Mouse (Mus musculus) embryonic facial prominence, embryonic 14.5 days (tissue): ENCODE measurements around the gene Wdtc1. TPM values are rescaled to one million over a fixed set of nuclear protein-coding genes. Genes with fewer than 3 reads are reported as not detected.
A peak's percentile ranks its signal among the peaks of the same experiment; 100 is the strongest.

Experiments used
- ATAC-seq: fragments of 200-750 bp; cut with Nextera tagmentation; 2 replicates; pipeline ENCODE4 v1.8.0; 2017; ENCODE audit warnings: low read depth, moderate number of reproducible peaks, moderate TSS enrichment
- DNase-seq: peaks from one replicate; pipeline ENCODE4 v3.0.0-alpha.2; 2015; ENCODE audit warnings: low spot score
- H3K27ac ChIP-seq: fragments of 300-500 bp; sonication (generic); replicated peaks from 2 replicates; pipeline ENCODE4 v1.5.1; 2014; ENCODE audit warnings: low read depth, mild to moderate bottlenecking, low read length, moderate library complexity
- H3K27me3 ChIP-seq: fragments of 300-500 bp; sonication (generic); replicated peaks from 2 replicates; pipeline ENCODE4 v1.6.1; 2014; ENCODE audit warnings: low read length; ENCODE audit not compliant: control insufficient read depth, insufficient read depth
- H3K36me3 ChIP-seq: fragments of 300-500 bp; sonication (generic); 2 replicates; pipeline ENCODE4 v1.6.1; 2014; ENCODE audit warnings: low read length, mixed read lengths; ENCODE audit not compliant: control insufficient read depth, insufficient read depth
- H3K4me1 ChIP-seq: fragments of 300-500 bp; sonication (generic); 2 replicates; pipeline ENCODE4 v1.6.1; 2014; ENCODE audit warnings: antibody characterized with exemption, low read length; ENCODE audit not compliant: control insufficient read depth, insufficient read depth
- H3K4me2 ChIP-seq: fragments of 300-500 bp; sonication (generic); 2 replicates; pipeline ENCODE4 v1.6.1; 2014; ENCODE audit warnings: low read depth, mild to moderate bottlenecking, low read length, moderate library complexity, mixed read lengths
- H3K4me3 ChIP-seq: fragments of 300-500 bp; sonication (generic); 2 replicates; pipeline ENCODE4 v1.5.1; 2014; ENCODE audit warnings: low read depth, mild to moderate bottlenecking, low read length
- H3K9ac ChIP-seq: fragments of 300-500 bp; sonication (generic); 2 replicates; pipeline ENCODE4 v1.6.1; 2014; ENCODE audit warnings: low read depth, mild to moderate bottlenecking, low read length, moderate library complexity, mixed read lengths
- H3K9me3 ChIP-seq: fragments of 300-500 bp; sonication (generic); 2 replicates; pipeline ENCODE4 v1.6.1; 2016; ENCODE audit warnings: low read length; ENCODE audit not compliant: control insufficient read depth
- WGBS: fragments of 180-500 bp; shearing (Covaris S2); extraction: QIAGEN DNeasy Blood & Tissue Kit; methylation state at CpG from one replicate; pipeline ENCODE4 v1.1.7; 2014; 5-methylcytosine and 5-hydroxymethylcytosine counted together
- polyA plus RNA-seq: library from polyadenylated mRNA; unstranded; fragments of >200 nt; fragmentation: Nextera tagmentation; extraction: Ambion mirVana; gene quantifications from 2 replicates; pipeline ENCODE4 v1.2.1, GENCODE M21; 2014

The Wdtc1 gene
- polyA plus RNA-seq, 1 experiment from 2014 or later = 17.4 TPM

- peak; percentile 92 for ATAC-seq
- Histone ChIP-seq H3K9me3 (no peaks in the 10 kb centered on the region), H3K4me2 (peak within 1 kb of the TSS; percentile 72), H3K9ac (peak within 1 kb of the TSS; percentile 83), H3K36me3 (no peaks in the 10 kb centered on the region; the same call in 1 of the 2 replicates), H3K4me3 (peak within 1 kb of the TSS; percentile 74), H3K27me3 (no peaks in the 10 kb centered on the region), H3K4me1 (peaks cover 36% of the 10 kb centered on the region), H3K27ac (peak within 1 kb of the TSS; percentile 87)
- under 1% methylated on average over 59 of the region's 73 CpGs for WGBS
- DNase-seq = peak; percentile 97
Measured at GRCm38 (mm10) chr4:133277104-133278026, 75.9 kb downstream of the Wdtc1 start, which contains the start of gene Tmem222. Tmem222 (minus strand) TSS chr4:133277792.

GRCm38 (mm10) chr4:133270929-133271328 lies 82.4 kb downstream of the Wdtc1 start:
- Histone ChIP-seq H3K9ac (no peak overlapping the region), H3K4me3 (no peak overlapping the region), H3K9me3 (no peaks in the 10 kb centered on the region), H3K4me2 (no peak overlapping the region), H3K27me3 (no peaks in the 10 kb centered on the region), H3K36me3 (peaks cover 48% of the 10 kb centered on the region), H3K27ac (no peak overlapping the region), H3K4me1 (peaks cover 6% of the 10 kb centered on the region; the same call in 1 of the 2 replicates)
- ATAC-seq = no peak
- WGBS = 95% methylated on average over 9 of the region's 9 CpGs
- no peak for DNase-seq

GRCm38 (mm10) chr4:133269596-133269995 lies 83.7 kb downstream of the Wdtc1 start:
- no peak overlapping the region for H3K27ac ChIP-seq
- ATAC-seq (no peak), DNase-seq (no peak)
- peaks cover 61% of the 10 kb centered on the region for H3K36me3 ChIP-seq
- no peak overlapping the region for H3K9ac ChIP-seq
- no peaks in the 10 kb centered on the region for H3K4me1 ChIP-seq
- H3K4me2 ChIP-seq = no peak overlapping the region
- H3K9me3 ChIP-seq = no peaks in the 10 kb centered on the region
- 85% methylated on average over 3 of the region's 3 CpGs for WGBS
- no peaks in the 10 kb centered on the region for H3K27me3 ChIP-seq
- no peak overlapping the region for H3K4me3 ChIP-seq

- Histone ChIP-seq H3K36me3 (peaks cover 67% of the 10 kb centered on the region), H3K4me1 (no peaks in the 10 kb centered on the region), H3K9ac (no peak overlapping the region), H3K9me3 (no peaks in the 10 kb centered on the region), H3K4me2 (no peak overlapping the region), H3K27me3 (no peaks in the 10 kb centered on the region), H3K27ac (no peak overlapping the region), H3K4me3 (no peak overlapping the region)
- WGBS = 94% methylated on average over 3 of the region's 3 CpGs
- DNase-seq (no peak), ATAC-seq (no peak)
Measured at GRCm38 (mm10) chr4:133268931-133269330, 84.3 kb downstream of the Wdtc1 start.

- Histone ChIP-seq H3K9me3 (no peaks in the 10 kb centered on the region), H3K27ac (no peak overlapping the region), H3K36me3 (peaks cover 67% of the 10 kb centered on the region), H3K4me3 (no peak overlapping the region), H3K9ac (no peak overlapping the region), H3K27me3 (no peaks in the 10 kb centered on the region), H3K4me1 (no peaks in the 10 kb centered on the region), H3K4me2 (no peak overlapping the region)
- no peak for DNase-seq
- whole genome bisulfite sequencing = 85% methylated on average over 12 of the region's 12 CpGs
- ATAC-seq = no peak
Measured at GRCm38 (mm10) chr4:133266248-133266880, 86.9 kb downstream of the Wdtc1 start.

- H3K36me3 ChIP-seq = peaks cover 65% of the 10 kb centered on the region
- WGBS = 90% methylated on average over 4 of the region's 4 CpGs
Measured at GRCm38 (mm10) chr4:133265759-133266158, 87.5 kb downstream of the Wdtc1 start.

GRCm38 (mm10) chr4:133265297-133265696 lies 88.0 kb downstream of the Wdtc1 start:
- H3K36me3 ChIP-seq = peaks cover 62% of the 10 kb centered on the region
- no peak overlapping the region for H3K9ac ChIP-seq
- ATAC-seq (no peak), DNase-seq (no peak)
- H3K4me1 ChIP-seq = no peaks in the 10 kb centered on the region
- WGBS = 95% methylated on average over 3 of the region's 3 CpGs
- H3K27ac ChIP-seq = no peak overlapping the region
- no peaks in the 10 kb centered on the region for H3K9me3 ChIP-seq
- H3K4me2 ChIP-seq = no peak overlapping the region
- H3K27me3 ChIP-seq = no peaks in the 10 kb centered on the region
- H3K4me3 ChIP-seq = no peak overlapping the region

More at GRCm38 (mm10) chr4:133265759-133266158, 87.5 kb downstream of the Wdtc1 start:
- ATAC-seq (no peak), DNase-seq (no peak)
- H3K4me1 ChIP-seq = no peaks in the 10 kb centered on the region
- no peak overlapping the region for H3K9ac ChIP-seq
- H3K27me3 ChIP-seq = no peaks in the 10 kb centered on the region
- no peak overlapping the region for H3K27ac ChIP-seq
- no peak overlapping the region for H3K4me3 ChIP-seq
- no peaks in the 10 kb centered on the region for H3K9me3 ChIP-seq
- no peak overlapping the region for H3K4me2 ChIP-seq

GRCm38 (mm10) chr4:133264559-133264958 lies 88.7 kb downstream of the Wdtc1 start:
- H3K4me2 ChIP-seq = no peak overlapping the region
- H3K27me3 ChIP-seq = no peaks in the 10 kb centered on the region
- DNase-seq = no peak
- 94% methylated on average over 2 of the region's 2 CpGs for WGBS
- ATAC-seq = no peak
- no peak overlapping the region for H3K9ac ChIP-seq
- H3K4me3 ChIP-seq = no peak overlapping the region
- H3K4me1 ChIP-seq = no peaks in the 10 kb centered on the region
- no peaks in the 10 kb centered on the region for H3K9me3 ChIP-seq
- no peak overlapping the region for H3K27ac ChIP-seq
- H3K36me3 ChIP-seq = peaks cover 55% of the 10 kb centered on the region
